Mouse (Mus musculus) small intestine, adult 2 months (tissue): Measurements from ENCODE around the gene Sptlc2. TPM values are rescaled to one million over a fixed set of nuclear protein-coding genes. Genes with fewer than 3 reads are reported as not detected.
A peak's percentile ranks its signal among the peaks of the same experiment; 100 is the strongest.
"Not testable (repeated sequence)": the region's sequence is repeated elsewhere in the genome, so short reads cannot be mapped to it uniquely, and the experiment has no call there.

ENCODE experiments used
- H3K27ac ChIP-seq: fragments of 200-500 bp; 2 replicates; pipeline ENCODE4 v1.5.1; 2012; ENCODE audit warnings: low read depth, low read length, control low read depth, inconsistent platforms; ENCODE audit not compliant: insufficient read depth
- H3K27me3 ChIP-seq: fragments of 200-500 bp; 2 replicates; pipeline ENCODE4 v1.6.1; 2012; ENCODE audit warnings: mild to moderate bottlenecking, moderate library complexity, low read length, inconsistent platforms; ENCODE audit not compliant: control insufficient read depth, insufficient read depth
- H3K36me3 ChIP-seq: fragments of 200-500 bp; 2 replicates; pipeline ENCODE4 v1.6.1; 2012; ENCODE audit warnings: mild to moderate bottlenecking, low read length, control low read depth, inconsistent platforms; ENCODE audit not compliant: control insufficient read depth, insufficient read depth
- H3K4me1 ChIP-seq: fragments of 200-500 bp; 2 replicates; pipeline ENCODE4 v1.6.1; 2012; ENCODE audit warnings: low read length, inconsistent platforms, mixed read lengths; ENCODE audit not compliant: control insufficient read depth, insufficient read depth, insufficient read length
- H3K4me3 ChIP-seq: fragments of 200-500 bp; 2 replicates; pipeline ENCODE4 v1.5.1; 2012; ENCODE audit warnings: low read depth, mild to moderate bottlenecking, control low read depth, inconsistent platforms, low read length, moderate library complexity
- CTCF ChIP-seq: fragments of 200-500 bp; IDR thresholded peaks from 2 replicates; pipeline ENCODE4 v1.5.1; 2012; ENCODE audit warnings: low read depth, mild to moderate bottlenecking, control low read depth, inconsistent platforms, low read length, moderate library complexity, mixed read lengths; ENCODE audit not compliant: insufficient replicate concordance, insufficient read length; ENCODE audit errors: extremely low read depth
- POLR2A ChIP-seq: fragments of 200-500 bp; IDR thresholded peaks from 2 replicates; pipeline ENCODE4 v1.6.1; 2012; ENCODE audit warnings: low read depth, mild to moderate bottlenecking, control low read depth, inconsistent platforms, low read length, moderate library complexity
- WGBS: fragments of 180-500 bp; shearing (Covaris S2); methylation state at CpG from one replicate; pipeline ENCODE4 v1.1.7; 2018; 5-methylcytosine and 5-hydroxymethylcytosine counted together
- polyA plus RNA-seq: library from polyadenylated mRNA; depleted of rRNA; stranded (reverse); fragments of >200 nt; gene quantifications from 2 replicates; pipeline ENCODE4 v1.2.3, GENCODE M21; 2012

Sptlc2 gene
- polyA plus RNA-seq, 1 experiment = 13.5 TPM

DNA sequence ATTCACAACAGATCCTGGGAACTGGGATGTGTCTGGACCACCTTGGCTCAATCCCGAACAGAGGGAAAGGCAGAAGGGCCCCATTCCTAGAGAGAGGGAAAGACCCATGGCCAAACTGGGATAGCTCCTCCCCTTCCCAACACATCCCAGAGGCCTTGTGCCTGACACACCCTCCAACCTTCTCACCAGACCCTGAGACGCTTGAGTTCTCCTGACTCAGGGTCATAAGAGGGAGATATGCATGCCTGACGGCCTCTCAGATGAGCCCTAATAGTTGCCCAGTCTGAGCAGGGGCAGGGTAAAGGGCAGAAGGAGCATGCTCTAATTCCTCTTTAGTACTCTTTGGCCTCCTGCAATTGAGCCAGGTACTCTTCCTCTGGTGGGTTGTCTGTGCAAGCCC is 108.8 kb downstream of the Sptlc2 start:
- TF ChIP-seq POLR2A (no peak), CTCF (no peak)
- no peak overlapping the region for H3K4me3 ChIP-seq
- no peaks in the 10 kb centered on the region; the same call in 1 of the 2 replicates for H3K4me1 ChIP-seq
- no peaks in the 10 kb centered on the region for H3K27me3 ChIP-seq
- H3K27ac ChIP-seq = no peak overlapping the region
- peaks cover 15% of the 10 kb centered on the region for H3K36me3 ChIP-seq
- 39% methylated on average over 3 of the region's 3 CpGs for WGBS

DNA sequence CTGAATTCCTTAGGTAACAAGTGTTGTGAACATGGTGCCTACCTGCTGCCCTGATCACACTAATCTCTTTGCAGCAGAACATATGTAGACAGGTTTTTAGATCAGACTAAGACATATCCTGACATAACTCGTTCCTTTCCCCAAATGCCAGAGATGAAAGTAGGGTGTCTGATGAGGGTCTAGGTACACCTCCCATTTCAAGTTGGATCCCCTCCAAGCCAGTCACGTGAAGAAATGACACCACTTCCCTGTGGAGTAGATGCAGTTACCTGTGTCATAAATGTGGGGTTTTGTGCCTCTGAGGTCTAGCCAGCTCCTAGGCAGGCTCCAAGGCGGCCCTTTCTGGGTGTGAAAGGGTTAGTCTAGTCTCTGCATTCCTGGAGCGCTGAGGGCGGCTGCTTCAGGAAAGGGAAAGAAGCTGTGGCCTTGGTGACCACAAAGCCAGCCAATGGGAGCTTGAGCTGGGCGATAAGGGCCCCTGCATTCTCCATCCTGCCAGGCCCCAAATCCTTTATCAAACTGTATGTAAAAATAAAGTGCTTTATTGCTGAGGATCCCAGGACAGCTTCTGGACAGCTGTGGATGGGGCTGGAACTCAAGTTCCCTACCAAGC is 109.9 kb downstream of the Sptlc2 start:
- TF ChIP-seq CTCF = no peak
- TF ChIP-seq POLR2A = no peak
- no peak overlapping the region for H3K27ac ChIP-seq
- H3K4me3 ChIP-seq = no peak overlapping the region
- no peaks in the 10 kb centered on the region for H3K27me3 ChIP-seq
- peaks cover 23% of the 10 kb centered on the region for H3K36me3 ChIP-seq
- no peaks in the 10 kb centered on the region; the same call in 1 of the 2 replicates for H3K4me1 ChIP-seq
- 8% methylated on average over 6 of the region's 6 CpGs for WGBS

DNA sequence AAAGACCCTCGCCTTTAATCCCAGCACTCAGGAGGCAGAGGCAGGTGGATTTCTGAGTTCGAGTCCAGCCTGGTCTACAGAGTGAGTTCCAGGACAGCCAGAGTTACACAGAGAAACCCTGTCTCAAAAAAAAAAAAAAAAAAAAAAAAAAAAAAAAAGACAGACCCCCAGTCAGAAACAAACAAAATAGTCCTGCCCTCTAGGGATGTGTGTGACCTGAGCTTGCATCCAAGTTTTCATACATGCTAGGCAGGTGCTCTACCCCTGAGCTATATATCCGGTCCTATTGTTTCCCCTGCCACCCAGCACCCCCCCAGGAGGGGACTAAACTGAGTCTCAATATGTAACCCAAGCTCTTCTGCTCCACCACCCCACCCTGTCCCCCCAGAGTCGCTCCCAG is 110.9 kb downstream of the Sptlc2 start:
- WGBS = 85% methylated on average over 4 of the region's 4 CpGs
- not testable (repeated sequence) for H3K4me1 ChIP-seq, H3K4me3 ChIP-seq, H3K27ac ChIP-seq, H3K27me3 ChIP-seq
- H3K36me3 ChIP-seq = peaks cover 32% of the 10 kb centered on the region

DNA sequence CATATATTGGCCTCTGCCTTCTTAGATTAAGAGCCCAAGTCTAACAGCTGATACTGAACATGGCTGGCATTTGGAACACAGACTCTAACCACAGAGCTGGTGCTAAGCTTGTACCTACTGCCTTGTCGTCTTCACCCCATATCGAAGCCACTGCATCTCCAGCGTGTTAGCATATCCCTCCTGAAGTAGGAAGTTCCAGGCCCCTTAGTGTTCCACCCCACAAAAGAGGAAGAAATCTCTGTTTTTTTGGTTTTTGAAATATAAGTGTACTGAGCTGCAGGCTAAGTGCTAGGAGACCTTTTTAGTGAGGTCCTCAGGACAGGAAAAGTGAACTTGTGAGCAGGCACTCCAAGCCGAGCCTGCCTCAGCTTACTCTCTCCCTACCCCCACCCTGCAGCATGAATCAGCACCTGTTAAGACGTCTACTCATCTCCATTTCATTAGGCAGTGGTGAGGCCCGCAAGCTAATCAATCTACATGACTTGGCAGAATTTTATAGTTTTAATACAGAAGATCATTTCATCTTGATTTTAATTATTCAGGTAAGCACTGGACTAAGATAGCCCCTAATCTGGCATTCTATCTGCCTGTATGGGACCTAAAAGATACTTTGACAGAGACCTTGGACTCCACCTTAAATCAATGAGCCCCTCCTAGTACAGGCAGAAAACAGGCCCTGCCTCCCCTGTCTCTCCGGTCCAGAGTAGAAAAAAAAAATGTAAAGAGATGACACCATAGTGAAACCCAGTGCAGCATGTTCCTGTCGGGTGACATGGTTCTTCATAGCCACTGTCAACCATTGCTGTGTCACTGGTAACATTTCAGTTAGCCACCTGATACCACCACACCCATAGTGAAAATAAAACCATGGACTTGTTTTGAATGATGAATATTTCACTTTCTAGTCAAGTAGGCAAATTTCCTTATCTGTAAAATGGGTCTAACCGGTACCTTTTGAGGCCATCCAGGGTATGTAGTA is 113.0 kb downstream of the Sptlc2 start:
- Histone ChIP-seq H3K4me3 (no peak overlapping the region), H3K36me3 (peaks cover 49% of the 10 kb centered on the region), H3K27me3 (no peaks in the 10 kb centered on the region), H3K4me1 (no peaks in the 10 kb centered on the region; the same call in 1 of the 2 replicates), H3K27ac (no peak overlapping the region)
- TF ChIP-seq POLR2A = no peak
- TF ChIP-seq CTCF = no peak
- 76% methylated on average over 9 of the region's 9 CpGs for WGBS

DNA sequence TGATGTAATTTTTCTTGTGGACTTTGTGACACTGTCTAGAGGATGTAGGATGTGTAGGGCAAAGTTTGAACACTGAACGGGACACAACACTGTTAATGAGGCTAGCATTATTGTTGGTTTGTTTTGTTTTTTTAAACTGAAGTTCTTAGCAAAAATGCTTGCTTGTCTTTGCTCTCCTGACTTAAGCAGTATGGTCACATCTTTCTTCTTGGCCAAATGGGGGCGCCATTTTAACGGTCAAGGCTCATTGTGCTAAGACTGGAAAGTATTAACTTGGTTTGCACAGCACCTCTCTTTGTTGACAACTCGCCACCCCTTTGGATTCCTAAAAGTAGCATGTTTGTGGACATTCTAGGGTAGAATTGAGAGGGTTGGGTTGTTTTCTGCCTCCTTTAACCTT is 120.5 kb downstream of the Sptlc2 start:
- Histone ChIP-seq H3K4me3 (no peak overlapping the region), H3K27me3 (no peaks in the 10 kb centered on the region), H3K36me3 (peaks cover 38% of the 10 kb centered on the region), H3K4me1 (no peaks in the 10 kb centered on the region; the same call in 1 of the 2 replicates), H3K27ac (no peak overlapping the region)
- TF ChIP-seq POLR2A (no peak), CTCF (no peak)
- WGBS = 12% methylated on average over 4 of the region's 4 CpGs

DNA sequence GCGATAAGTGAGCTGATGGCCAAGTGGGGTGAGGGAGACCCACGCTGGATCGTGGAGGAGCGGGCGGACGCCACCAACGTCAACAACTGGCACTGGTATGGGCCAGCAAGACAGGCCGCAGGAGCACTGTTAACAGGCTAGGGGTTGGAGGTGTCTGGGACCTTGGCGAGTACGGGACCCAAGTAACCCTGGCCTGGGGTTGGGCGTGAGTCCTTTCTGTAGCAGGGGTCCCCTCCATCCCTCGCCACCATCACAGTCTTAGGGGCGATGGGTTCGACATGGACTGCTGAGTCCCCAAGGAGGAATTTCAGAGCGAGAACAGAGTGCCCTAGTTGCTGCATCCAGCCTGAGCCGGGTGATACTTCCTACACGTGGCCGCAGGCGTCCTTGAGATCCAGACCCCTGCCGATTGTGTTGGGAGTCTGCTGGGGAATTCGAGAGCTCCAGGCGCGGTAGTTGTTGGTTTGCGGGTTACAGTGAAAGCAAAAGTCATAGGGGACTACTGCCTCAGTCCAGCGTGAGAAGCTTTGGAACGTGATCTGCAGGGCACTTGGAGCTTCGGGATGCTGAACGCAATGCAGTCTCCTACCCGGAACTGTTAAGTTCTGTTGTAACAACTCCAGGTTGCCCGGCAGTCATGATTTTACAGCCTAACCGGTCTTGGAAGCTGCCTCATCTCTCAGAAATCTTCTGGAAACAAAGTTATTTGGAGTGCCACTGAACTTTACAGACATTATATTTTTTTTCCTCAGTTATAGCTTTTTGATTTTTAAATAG is 121.1 kb downstream of the Sptlc2 start:
- no peaks in the 10 kb centered on the region; the same call in 1 of the 2 replicates for H3K4me1 ChIP-seq
- TF ChIP-seq CTCF (no peak), POLR2A (no peak)
- H3K27me3 ChIP-seq = no peaks in the 10 kb centered on the region
- peak overlapping the region; percentile 88 for H3K27ac ChIP-seq
- WGBS = under 1% methylated on average over 31 of the region's 31 CpGs
- H3K4me3 ChIP-seq = peak overlapping the region; percentile 75
- H3K36me3 ChIP-seq = peaks cover 35% of the 10 kb centered on the region

DNA sequence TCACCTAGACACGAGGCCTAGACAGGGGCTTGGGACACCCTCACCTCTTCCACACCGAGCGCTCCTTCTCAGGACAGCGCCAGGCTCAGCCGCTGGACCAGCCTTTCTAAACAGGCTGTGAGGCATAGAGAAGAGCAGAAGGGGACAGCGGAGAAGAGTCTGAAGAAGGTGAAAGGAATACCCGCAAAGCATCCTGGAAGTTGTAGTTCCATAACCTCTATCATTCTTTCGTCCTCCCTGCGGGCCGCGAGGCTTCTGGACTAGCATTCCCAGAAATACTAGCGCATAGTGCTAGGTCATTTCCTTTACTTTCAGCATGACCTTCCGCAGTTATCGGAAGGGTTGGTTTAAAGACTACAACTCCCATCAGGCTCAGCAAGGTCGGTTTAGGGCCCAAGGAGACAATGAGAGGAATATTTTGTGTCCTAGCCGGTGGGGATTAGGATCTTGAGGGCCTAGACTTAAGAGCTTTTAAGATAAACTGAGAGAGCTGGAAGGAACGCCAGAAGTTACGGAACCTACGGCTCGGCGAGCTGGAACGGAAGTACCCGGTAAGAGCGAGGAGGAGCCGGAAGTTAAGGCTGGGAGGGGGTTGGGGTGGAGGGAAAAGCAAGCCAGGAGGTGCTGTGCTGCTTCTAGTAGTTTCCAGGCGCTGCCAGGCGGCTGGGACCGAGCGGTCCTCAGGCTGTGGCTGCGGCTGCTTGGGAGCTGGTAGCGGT is 121.9 kb downstream of the Sptlc2 start, which contains the start of the genes Vipas39 and Ahsa1:
TSS of gene Vipas39 (minus strand) at position 149 of the 719 bp plus-strand sequence.
TSS of gene Ahsa1 (plus strand) at position 372 of the 719 bp plus-strand sequence.
- Histone ChIP-seq H3K27me3 (no peaks in the 10 kb centered on the region), H3K4me1 (no peaks in the 10 kb centered on the region; the same call in 1 of the 2 replicates), H3K36me3 (peaks cover 36% of the 10 kb centered on the region), H3K27ac (peak within 1 kb of the TSS; percentile 88), H3K4me3 (peak within 1 kb of the TSS; percentile 76)
- WGBS = under 1% methylated on average over 31 of the region's 31 CpGs
- TF ChIP-seq CTCF (no peak; the same call in 1 of the 2 replicates), POLR2A (peak; percentile 92)
